Mouse (Mus musculus) forebrain, embryonic 11.5 days (tissue): ENCODE measurements around the gene Nsun2. TPM values are rescaled to one million over a fixed set of nuclear protein-coding genes. Genes with fewer than 3 reads are reported as not detected.

Experiments used
- ATAC-seq: fragments of 200-750 bp; cut with Nextera tagmentation; replicated peaks from 2 replicates; pipeline ENCODE4 v1.8.0; 2017; ENCODE audit warnings: moderate TSS enrichment; ENCODE audit not compliant: low FRiP score
- DNase-seq: peaks from one replicate; pipeline ENCODE4 v3.0.0-alpha.2; 2017; ENCODE audit warnings: low spot score
- H3K27ac ChIP-seq: fragments of 300-500 bp; sonication (generic); 2 replicates; pipeline ENCODE4 v1.5.1; 2014; ENCODE audit warnings: low read depth, low read length
- H3K27me3 ChIP-seq: fragments of 300-500 bp; sonication (generic); 2 replicates; pipeline ENCODE4 v1.6.1; 2014; ENCODE audit warnings: mild to moderate bottlenecking, low read length, mixed read lengths; ENCODE audit not compliant: control insufficient read depth, insufficient read depth
- H3K36me3 ChIP-seq: fragments of 300-500 bp; sonication (generic); 2 replicates; pipeline ENCODE4 v1.6.1; 2014; ENCODE audit warnings: mild to moderate bottlenecking, low read length, moderate library complexity, mixed read lengths; ENCODE audit not compliant: control insufficient read depth, insufficient read depth
- H3K4me1 ChIP-seq: fragments of 300-500 bp; sonication (generic); replicated peaks from 2 replicates; pipeline ENCODE4 v1.6.1; 2014; ENCODE audit warnings: low read length, mixed read lengths; ENCODE audit not compliant: control insufficient read depth, insufficient read depth
- H3K4me2 ChIP-seq: fragments of 300-500 bp; sonication (generic); 2 replicates; pipeline ENCODE4 v1.6.1; 2014; ENCODE audit warnings: low read depth, mild to moderate bottlenecking, low read length, moderate library complexity, mixed read lengths; ENCODE audit not compliant: severe bottlenecking
- H3K4me3 ChIP-seq: fragments of 300-500 bp; sonication (generic); 2 replicates; pipeline ENCODE4 v1.5.1; 2014; ENCODE audit warnings: low read depth, low read length
- H3K9ac ChIP-seq: fragments of 300-500 bp; sonication (generic); 2 replicates; pipeline ENCODE4 v1.6.1; 2014; ENCODE audit warnings: low read length
- H3K9me3 ChIP-seq: fragments of 300-500 bp; sonication (generic); 2 replicates; pipeline ENCODE4 v1.6.1; 2016; ENCODE audit warnings: low read length, mixed read lengths; ENCODE audit not compliant: control insufficient read depth
- WGBS: fragments of 180-500 bp; shearing (Covaris S2); extraction: QIAGEN DNeasy Blood & Tissue Kit; methylation state at CpG from one replicate; pipeline ENCODE4 v1.1.7; 2014; 5-methylcytosine and 5-hydroxymethylcytosine counted together
- polyA plus RNA-seq: library from polyadenylated mRNA; unstranded; fragments of >200 nt; fragmentation: Nextera tagmentation; extraction: Ambion mirVana; gene quantifications from 2 replicates; pipeline ENCODE4 v1.2.1, GENCODE M21; 2014

The Nsun2 gene
- polyA plus RNA-seq, 1 experiment from 2014 or later: 135 TPM

- H3K27me3 ChIP-seq: 0 out of 2 replicates have a peak, but pooled peaks cover 2% of the 10 kb centered on the region
- DNase-seq: no peak
- no peak overlapping the region for H3K9ac ChIP-seq
- no peaks in the 10 kb centered on the region for H3K9me3 ChIP-seq
- H3K4me1 ChIP-seq: no peaks in the 10 kb centered on the region; the same call in 1 of the 2 replicates
- 86% methylated on average over 6 of the region's 6 CpGs for WGBS
- H3K27ac ChIP-seq: no peak overlapping the region
- H3K4me3 ChIP-seq: no peak overlapping the region
- no peak overlapping the region for H3K4me2 ChIP-seq
- ATAC-seq: no peak
- no peaks in the 10 kb centered on the region for H3K36me3 ChIP-seq
Observed at GRCm38 (mm10) chr13:69541209-69541608, 7.7 kb downstream of the Nsun2 start.

GRCm38 (mm10) chr13:69541776-69542175, 8.2 kb downstream of the Nsun2 start:
- no peaks in the 10 kb centered on the region for H3K36me3 ChIP-seq
- DNase-seq (peak; percentile 48), ATAC-seq (no peak)
- WGBS: 80% methylated on average over 10 of the region's 10 CpGs
- H3K9ac ChIP-seq: no peak overlapping the region
- H3K27ac ChIP-seq: no peak overlapping the region
- H3K27me3 ChIP-seq: 0 out of 2 replicates have a peak, but pooled peaks cover 2% of the 10 kb centered on the region
- H3K4me2 ChIP-seq: no peak overlapping the region
- H3K9me3 ChIP-seq: no peaks in the 10 kb centered on the region
- no peaks in the 10 kb centered on the region; the same call in 1 of the 2 replicates for H3K4me1 ChIP-seq
- H3K4me3 ChIP-seq: no peak overlapping the region

DNA sequence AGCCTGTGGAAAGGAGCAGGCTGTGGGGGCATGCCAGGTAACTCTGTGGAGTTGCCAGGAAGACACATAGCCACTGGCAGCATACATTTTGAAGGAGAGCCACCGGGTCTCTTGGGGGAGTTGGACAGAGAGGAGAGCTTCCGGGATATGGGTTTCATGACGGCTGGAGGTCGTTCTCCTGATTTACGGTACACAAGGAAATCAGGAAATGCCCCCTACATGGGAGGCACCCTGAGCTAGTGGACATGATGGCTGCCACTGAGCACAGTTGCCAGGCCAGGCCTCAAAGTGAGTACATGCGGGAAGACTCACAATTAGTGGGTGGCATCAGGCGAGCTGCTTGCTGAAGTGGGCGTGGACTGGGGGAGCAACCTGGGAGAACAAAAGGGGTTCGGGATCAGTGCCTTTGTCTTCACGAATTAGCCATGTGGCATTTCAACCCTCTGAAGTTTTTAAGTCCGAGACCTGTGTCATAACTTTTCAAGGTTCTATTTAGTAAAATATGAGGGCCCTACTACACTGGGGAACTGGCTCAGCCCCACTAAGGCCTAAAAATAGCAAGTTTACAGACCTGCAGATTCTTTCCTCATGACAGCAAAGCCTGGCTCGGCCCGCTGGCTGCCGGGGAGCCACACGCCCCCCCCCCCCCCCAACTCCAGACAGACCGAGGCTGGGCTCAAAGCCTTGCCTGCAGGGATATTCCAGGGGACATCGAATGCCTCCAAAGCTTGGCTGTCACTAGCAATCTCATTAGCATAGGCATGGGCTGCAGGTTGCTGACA, 9.2 kb downstream of the Nsun2 start:
- no peak overlapping the region for H3K4me3 ChIP-seq
- H3K9me3 ChIP-seq: no peaks in the 10 kb centered on the region
- 41% methylated on average over 16 of the region's 17 CpGs for WGBS
- H3K9ac ChIP-seq: no peak overlapping the region; the same call in 1 of the 2 replicates
- H3K36me3 ChIP-seq: no peaks in the 10 kb centered on the region
- no peaks in the 10 kb centered on the region; the same call in 1 of the 2 replicates for H3K4me1 ChIP-seq
- DNase-seq (peak; percentile 45), ATAC-seq (no peak)
- H3K4me2 ChIP-seq: no peak overlapping the region
- 0 out of 2 replicates have a peak, but pooled peaks cover 2% of the 10 kb centered on the region for H3K27me3 ChIP-seq
- no peak overlapping the region for H3K27ac ChIP-seq

GRCm38 (mm10) chr13:69543595-69543994, 10.0 kb downstream of the Nsun2 start:
- Histone ChIP-seq H3K4me1 (no peaks in the 10 kb centered on the region; the same call in 1 of the 2 replicates), H3K4me2 (no peak overlapping the region), H3K27ac (no peak overlapping the region), H3K4me3 (no peak overlapping the region), H3K9ac (no peak overlapping the region), H3K36me3 (no peaks in the 10 kb centered on the region), H3K9me3 (no peaks in the 10 kb centered on the region), H3K27me3 (0 out of 2 replicates have a peak, but pooled peaks cover 2% of the 10 kb centered on the region)
- 61% methylated on average over 12 of the region's 12 CpGs for WGBS
- no peak for ATAC-seq
- peak; percentile 53 for DNase-seq

DNA sequence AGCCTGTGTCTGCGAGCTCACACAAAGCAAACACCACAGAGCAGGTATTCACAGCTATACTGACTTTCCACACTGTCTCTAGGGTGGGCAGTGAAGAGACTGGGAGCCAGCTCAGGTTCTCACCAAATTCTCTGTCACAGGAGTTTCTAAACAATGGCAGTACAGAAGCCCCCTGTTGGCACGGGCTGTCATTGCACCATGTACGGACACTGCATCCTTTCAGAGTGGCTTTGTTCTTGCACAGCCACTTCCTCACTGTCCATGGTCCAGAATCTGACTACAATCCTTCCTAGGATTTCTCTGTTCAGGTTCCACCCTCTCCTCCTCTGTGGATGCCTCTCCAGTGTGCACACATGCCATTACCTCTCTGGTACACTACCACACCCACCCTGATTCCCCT, 11.5 kb downstream of the Nsun2 start:
- ATAC-seq: peak; percentile 53; the same call in 1 of the 2 replicates
- no peak overlapping the region for H3K27ac ChIP-seq

GRCm38 (mm10) chr13:69547488-69548180, 14.1 kb downstream of the Nsun2 start:
- Histone ChIP-seq H3K27me3 (0 out of 2 replicates have a peak, but pooled peaks cover 2% of the 10 kb centered on the region), H3K4me1 (no peaks in the 10 kb centered on the region; the same call in 1 of the 2 replicates), H3K9ac (no peak overlapping the region), H3K4me2 (no peak overlapping the region), H3K4me3 (no peak overlapping the region), H3K27ac (no peak overlapping the region), H3K9me3 (no peaks in the 10 kb centered on the region), H3K36me3 (no peaks in the 10 kb centered on the region)
- no peak for ATAC-seq
- WGBS: 67% methylated on average over 16 of the region's 16 CpGs
- no peak for DNase-seq

More for the DNA sequence above, 11.5 kb downstream of the Nsun2 start:
- no peaks in the 10 kb centered on the region for H3K9me3 ChIP-seq
- no peak overlapping the region for H3K4me3 ChIP-seq
- DNase-seq: peak; percentile 83
- H3K4me1 ChIP-seq: no peaks in the 10 kb centered on the region; the same call in 1 of the 2 replicates
- H3K36me3 ChIP-seq: no peaks in the 10 kb centered on the region
- H3K27me3 ChIP-seq: 0 out of 2 replicates have a peak, but pooled peaks cover 2% of the 10 kb centered on the region
- no peak overlapping the region for H3K4me2 ChIP-seq
- WGBS: 17% methylated on average over 3 of the region's 3 CpGs
- H3K9ac ChIP-seq: no peak overlapping the region

DNA sequence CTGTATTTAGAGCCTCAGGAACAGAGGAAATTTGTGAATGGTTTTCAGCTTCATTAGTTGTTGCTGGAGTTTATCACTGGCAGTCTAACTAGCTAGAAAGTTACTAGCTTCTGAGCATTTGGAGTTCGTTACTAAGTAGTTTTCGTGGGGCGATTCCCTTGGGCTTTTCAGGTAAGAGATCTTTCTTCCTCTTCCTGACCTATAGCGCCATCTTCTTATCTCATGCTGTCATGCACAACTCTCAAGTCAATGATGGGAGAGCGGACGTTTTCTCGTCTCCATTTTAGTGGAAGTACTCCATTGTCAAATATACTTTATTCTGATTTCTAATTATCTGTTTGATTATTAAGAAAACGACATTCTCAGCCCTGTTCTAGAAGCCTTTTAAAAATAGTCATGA, 16.4 kb downstream of the Nsun2 start:
- H3K27ac ChIP-seq: no peak overlapping the region
- no peak for DNase-seq
- ATAC-seq: no peak
- H3K9ac ChIP-seq: no peak overlapping the region
- no peaks in the 10 kb centered on the region for H3K27me3 ChIP-seq
- H3K4me1 ChIP-seq: no peaks in the 10 kb centered on the region
- no peak overlapping the region for H3K4me2 ChIP-seq
- H3K36me3 ChIP-seq: no peaks in the 10 kb centered on the region
- H3K9me3 ChIP-seq: no peaks in the 10 kb centered on the region
- WGBS: 53% methylated on average over 8 of the region's 8 CpGs
- H3K4me3 ChIP-seq: no peak overlapping the region

DNA sequence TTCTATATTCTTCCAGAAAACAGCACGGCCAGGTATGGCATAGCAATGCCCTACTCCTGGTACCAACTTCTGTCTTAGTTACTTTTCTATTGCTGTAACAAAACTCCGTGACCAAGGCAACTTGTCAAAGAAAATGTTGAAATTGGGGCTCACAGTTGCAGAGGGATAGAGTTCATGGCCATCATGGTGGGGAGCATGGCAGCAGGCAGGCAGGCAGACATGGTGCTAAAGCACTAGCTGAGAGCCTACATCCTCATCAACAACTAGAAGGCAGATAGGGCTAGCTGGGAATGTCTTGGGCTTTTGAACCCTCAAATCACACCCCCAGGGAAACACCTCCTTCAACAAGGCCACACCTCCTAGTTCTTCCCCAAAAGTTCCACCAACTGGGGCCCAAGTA, 17.3 kb downstream of the Nsun2 start:
- no peak overlapping the region for H3K9ac ChIP-seq
- H3K27ac ChIP-seq: no peak overlapping the region
- H3K9me3 ChIP-seq: no peaks in the 10 kb centered on the region
- ATAC-seq: no peak
- no peaks in the 10 kb centered on the region for H3K4me1 ChIP-seq
- no peaks in the 10 kb centered on the region for H3K36me3 ChIP-seq
- H3K4me2 ChIP-seq: no peak overlapping the region
- WGBS: 87% methylated on average over 2 of the region's 2 CpGs
- no peak for DNase-seq
- no peaks in the 10 kb centered on the region for H3K27me3 ChIP-seq
- H3K4me3 ChIP-seq: no peak overlapping the region
